Mouse (Mus musculus): ENCODE results near the gene Pdss1. TPM values are rescaled to one million over a fixed set of nuclear protein-coding genes. Genes with fewer than 3 reads are reported as not detected.

The Pdss1 gene
- polyA plus RNA-seq, 1 experiment from 2014 or later = 5.0 TPM

Other genes with a start within 250 kb of the Pdss1 start
- 99.7 to 351 TPM (median 202 TPM) in 3 replicates for gene Apbb1ip, start 121.4 kb upstream of the Pdss1 start, polyA plus RNA-seq (2018)
- 113 to 184 TPM (median 141 TPM) in 3 replicates for gene Abi1, start 144.7 kb downstream of the Pdss1 start, polyA plus RNA-seq (2018)
- gene Acbd5, start 172.6 kb downstream of the Pdss1 start, polyA plus RNA-seq (2018) = 36.8 to 57.0 TPM (median 42.8 TPM) in 3 replicates